Mouse (Mus musculus) ES-Bruce4 (cell line): ENCODE results near the gene Agbl5.

ENCODE experiments used
- CTCF ChIP-seq: IDR thresholded peaks from one replicate; pipeline ENCODE4 v1.8.1; 2011; ENCODE audit warnings: low read depth, low read length
- EP300 ChIP-seq: IDR thresholded peaks from 2 replicates; pipeline ENCODE4 v1.6.1; 2011; ENCODE audit warnings: low read depth, low read length; ENCODE audit not compliant: insufficient read depth
- POLR2A ChIP-seq: IDR thresholded peaks from one replicate; pipeline ENCODE4 v1.8.1; 2011; ENCODE audit warnings: low read length; ENCODE audit not compliant: insufficient read depth

DNA sequence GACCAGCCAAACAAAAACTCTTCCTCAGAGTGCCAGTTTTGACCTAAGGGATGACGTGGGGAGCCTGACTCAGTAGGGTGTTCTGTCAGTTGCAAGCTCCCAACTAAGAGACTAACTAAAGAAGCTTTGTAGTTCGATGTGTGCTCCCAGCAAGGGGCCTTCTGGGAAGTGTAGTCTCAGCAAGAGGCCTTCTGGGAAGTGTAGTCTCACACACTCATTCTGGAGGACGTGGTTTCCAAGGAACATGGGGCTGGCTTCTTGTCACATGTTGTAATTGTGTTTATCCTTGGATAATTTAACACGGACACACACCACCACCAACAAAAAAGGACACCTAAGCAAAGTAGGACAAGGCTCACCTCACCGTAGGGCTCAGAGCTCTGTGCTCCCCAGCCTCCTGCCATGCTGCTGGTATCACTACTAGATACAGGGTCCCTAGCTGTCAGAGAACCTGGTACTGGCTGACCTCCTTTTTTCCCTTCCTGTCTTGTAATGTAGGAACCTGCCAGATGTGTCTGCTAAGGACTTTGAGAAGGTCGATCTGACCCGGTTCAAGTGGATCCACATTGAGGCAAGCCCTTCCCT is 39.5 kb downstream of the Agbl5 start:
- no peak for TF ChIP-seq POLR2A
- no peak for TF ChIP-seq CTCF
- TF ChIP-seq EP300 = no peak
